Mouse (Mus musculus) midbrain, embryonic 13.5 days (tissue): ENCODE data around the gene Pde3a. TPM values are rescaled to one million over a fixed set of nuclear protein-coding genes. Genes with fewer than 3 reads are reported as not detected.

Experiments used
- ATAC-seq: fragments of 200-750 bp; cut with Nextera tagmentation; 2 replicates; pipeline ENCODE4 v1.8.0; 2017; ENCODE audit warnings: mild to moderate bottlenecking, moderate TSS enrichment, moderate library complexity
- H3K27ac ChIP-seq: fragments of 300-500 bp; sonication (generic); 2 replicates; pipeline ENCODE4 v1.5.1; 2015; ENCODE audit warnings: inconsistent platforms, mild to moderate bottlenecking, moderate library complexity
- H3K27me3 ChIP-seq: fragments of 300-500 bp; sonication (generic); 2 replicates; pipeline ENCODE4 v1.6.1; 2015; ENCODE audit warnings: mild to moderate bottlenecking, inconsistent platforms
- H3K36me3 ChIP-seq: fragments of 300-500 bp; sonication (generic); 2 replicates; pipeline ENCODE4 v1.6.1; 2015; ENCODE audit warnings: mild to moderate bottlenecking, inconsistent platforms
- H3K4me1 ChIP-seq: fragments of 300-500 bp; sonication (generic); replicated peaks from 2 replicates; pipeline ENCODE4 v1.6.1; 2015; ENCODE audit warnings: inconsistent platforms
- H3K4me2 ChIP-seq: fragments of 300-500 bp; sonication (generic); replicated peaks from 2 replicates; pipeline ENCODE4 v1.6.1; 2015; ENCODE audit warnings: moderate library complexity, mild to moderate bottlenecking, inconsistent platforms
- H3K4me3 ChIP-seq: fragments of 300-500 bp; sonication (generic); replicated peaks from 2 replicates; pipeline ENCODE4 v1.5.1; 2015; ENCODE audit warnings: mild to moderate bottlenecking, inconsistent platforms
- H3K9ac ChIP-seq: fragments of 300-500 bp; sonication (generic); replicated peaks from 2 replicates; pipeline ENCODE4 v1.6.1; 2015; ENCODE audit warnings: mild to moderate bottlenecking, inconsistent platforms
- H3K9me3 ChIP-seq: fragments of 300-500 bp; sonication (generic); 2 replicates; pipeline ENCODE4 v1.6.1; 2016; ENCODE audit warnings: mild to moderate bottlenecking, inconsistent platforms
- WGBS: fragments of 180-500 bp; shearing (Covaris S2); methylation state at CpG from one replicate; pipeline ENCODE4 v1.1.7; 2015; 5-methylcytosine and 5-hydroxymethylcytosine counted together
- polyA plus RNA-seq: library from polyadenylated mRNA; unstranded; fragments of >200 nt; fragmentation: Nextera tagmentation; extraction: Ambion mirVana; gene quantifications from 2 replicates; pipeline ENCODE4 v1.2.1, GENCODE M21; 2015

The Pde3a gene
- polyA plus RNA-seq, 1 experiment from 2014 or later, result 1.9 TPM

GRCm38 (mm10) chr6:141335878-141336277, 86.8 kb downstream of the Pde3a start:
- ATAC-seq, result no peak
- Histone ChIP-seq H3K27ac (no peak overlapping the region), H3K9me3 (no peaks in the 10 kb centered on the region), H3K4me1 (no peaks in the 10 kb centered on the region), H3K4me3 (no peak overlapping the region), H3K9ac (no peak overlapping the region), H3K4me2 (no peak overlapping the region), H3K36me3 (no peaks in the 10 kb centered on the region), H3K27me3 (no peaks in the 10 kb centered on the region)
- 84% methylated on average over 1 of the region's 1 CpGs for WGBS

- Histone ChIP-seq H3K4me3 (no peak overlapping the region), H3K27me3 (no peaks in the 10 kb centered on the region), H3K9me3 (no peaks in the 10 kb centered on the region), H3K4me2 (no peak overlapping the region), H3K9ac (no peak overlapping the region), H3K36me3 (no peaks in the 10 kb centered on the region), H3K4me1 (no peaks in the 10 kb centered on the region), H3K27ac (no peak overlapping the region)
- no peak for ATAC-seq
- 75% methylated on average over 4 of the region's 4 CpGs for WGBS
These were observed 87.4 kb downstream of the Pde3a start for GRCm38 (mm10) chr6:141336438-141336837.

- Histone ChIP-seq H3K4me3 (no peak overlapping the region), H3K9me3 (no peaks in the 10 kb centered on the region), H3K4me2 (no peak overlapping the region), H3K27ac (no peak overlapping the region), H3K27me3 (no peaks in the 10 kb centered on the region), H3K4me1 (no peaks in the 10 kb centered on the region), H3K9ac (no peak overlapping the region), H3K36me3 (no peaks in the 10 kb centered on the region)
- ATAC-seq, result no peak
- 57% methylated on average over 8 of the region's 8 CpGs for WGBS
These were observed 88.6 kb downstream of the Pde3a start for GRCm38 (mm10) chr6:141337673-141338072.

- ATAC-seq, result no peak
These were observed 92.3 kb downstream of the Pde3a start for GRCm38 (mm10) chr6:141341385-141341784.

GRCm38 (mm10) chr6:141347870-141348269, 98.8 kb downstream of the Pde3a start:
- no peak overlapping the region for H3K9ac ChIP-seq
- no peaks in the 10 kb centered on the region for H3K36me3 ChIP-seq
- H3K4me3 ChIP-seq, result no peak overlapping the region
- WGBS, result 85% methylated on average over 4 of the region's 4 CpGs
- no peak overlapping the region for H3K4me2 ChIP-seq
- no peak for ATAC-seq
- H3K27me3 ChIP-seq, result no peaks in the 10 kb centered on the region
- H3K4me1 ChIP-seq, result no peaks in the 10 kb centered on the region
- H3K9me3 ChIP-seq, result no peaks in the 10 kb centered on the region
- no peak overlapping the region for H3K27ac ChIP-seq

More at GRCm38 (mm10) chr6:141341385-141341784, 92.3 kb downstream of the Pde3a start:
- no peak overlapping the region for H3K27ac ChIP-seq
- WGBS, result 77% methylated on average over 2 of the region's 2 CpGs
- no peak overlapping the region for H3K9ac ChIP-seq
- no peak overlapping the region for H3K4me2 ChIP-seq
- H3K4me3 ChIP-seq, result no peak overlapping the region
- H3K27me3 ChIP-seq, result no peaks in the 10 kb centered on the region
- no peaks in the 10 kb centered on the region for H3K9me3 ChIP-seq
- H3K36me3 ChIP-seq, result no peaks in the 10 kb centered on the region
- H3K4me1 ChIP-seq, result no peaks in the 10 kb centered on the region

- no peaks in the 10 kb centered on the region for H3K36me3 ChIP-seq
- no peak overlapping the region for H3K9ac ChIP-seq
- H3K4me1 ChIP-seq, result no peaks in the 10 kb centered on the region
- H3K4me2 ChIP-seq, result no peak overlapping the region
- no peak overlapping the region for H3K4me3 ChIP-seq
- H3K27me3 ChIP-seq, result no peaks in the 10 kb centered on the region
- H3K9me3 ChIP-seq, result no peaks in the 10 kb centered on the region
- ATAC-seq, result no peak
- no peak overlapping the region for H3K27ac ChIP-seq
- 88% methylated on average over 9 of the region's 9 CpGs for WGBS
These were observed 99.5 kb downstream of the Pde3a start for GRCm38 (mm10) chr6:141348542-141348941.

GRCm38 (mm10) chr6:141350261-141350660, 101.2 kb downstream of the Pde3a start:
- H3K36me3 ChIP-seq, result no peaks in the 10 kb centered on the region
- H3K4me1 ChIP-seq, result no peaks in the 10 kb centered on the region
- ATAC-seq, result no peak
- H3K4me3 ChIP-seq, result no peak overlapping the region
- H3K9me3 ChIP-seq, result no peaks in the 10 kb centered on the region
- 93% methylated on average over 5 of the region's 5 CpGs for WGBS
- H3K4me2 ChIP-seq, result no peak overlapping the region
- no peaks in the 10 kb centered on the region for H3K27me3 ChIP-seq
- H3K27ac ChIP-seq, result no peak overlapping the region
- no peak overlapping the region for H3K9ac ChIP-seq

- ATAC-seq, result no peak
- Histone ChIP-seq H3K9ac (no peak overlapping the region), H3K27me3 (no peaks in the 10 kb centered on the region), H3K9me3 (no peaks in the 10 kb centered on the region), H3K27ac (no peak overlapping the region), H3K4me1 (no peaks in the 10 kb centered on the region), H3K4me3 (no peak overlapping the region), H3K4me2 (no peak overlapping the region), H3K36me3 (no peaks in the 10 kb centered on the region)
- WGBS, result 67% methylated on average over 6 of the region's 6 CpGs
These were observed 103.2 kb downstream of the Pde3a start for GRCm38 (mm10) chr6:141352277-141352676.

GRCm38 (mm10) chr6:141363664-141364063, 114.6 kb downstream of the Pde3a start:
- Histone ChIP-seq H3K36me3 (no peaks in the 10 kb centered on the region), H3K4me2 (no peak overlapping the region), H3K27me3 (no peaks in the 10 kb centered on the region), H3K4me1 (no peaks in the 10 kb centered on the region), H3K9ac (no peak overlapping the region), H3K9me3 (no peaks in the 10 kb centered on the region), H3K27ac (no peak overlapping the region), H3K4me3 (no peak overlapping the region)
- ATAC-seq, result no peak
- 96% methylated on average over 3 of the region's 3 CpGs for WGBS

GRCm38 (mm10) chr6:141367037-141367436, 118.0 kb downstream of the Pde3a start:
- Histone ChIP-seq H3K27me3 (no peaks in the 10 kb centered on the region), H3K9me3 (no peaks in the 10 kb centered on the region), H3K9ac (no peak overlapping the region), H3K36me3 (no peaks in the 10 kb centered on the region), H3K4me3 (no peak overlapping the region), H3K27ac (no peak overlapping the region; the same call in 1 of the 2 replicates), H3K4me1 (no peaks in the 10 kb centered on the region), H3K4me2 (no peak overlapping the region)
- no peak for ATAC-seq
- WGBS, result 69% methylated on average over 5 of the region's 5 CpGs

GRCm38 (mm10) chr6:141372697-141373096, 123.6 kb downstream of the Pde3a start:
- 54% methylated on average over 2 of the region's 2 CpGs for WGBS
- Histone ChIP-seq H3K27ac (no peak overlapping the region), H3K9ac (no peak overlapping the region), H3K36me3 (no peaks in the 10 kb centered on the region), H3K9me3 (no peaks in the 10 kb centered on the region), H3K27me3 (no peaks in the 10 kb centered on the region), H3K4me1 (no peaks in the 10 kb centered on the region), H3K4me2 (no peak overlapping the region), H3K4me3 (no peak overlapping the region)
- no peak; the same call in 1 of the 2 replicates for ATAC-seq

- H3K36me3 ChIP-seq, result no peaks in the 10 kb centered on the region
- H3K4me2 ChIP-seq, result no peak overlapping the region
- no peaks in the 10 kb centered on the region for H3K27me3 ChIP-seq
- H3K27ac ChIP-seq, result no peak overlapping the region
- WGBS, result 77% methylated on average over 2 of the region's 2 CpGs
- no peak overlapping the region for H3K4me3 ChIP-seq
- no peaks in the 10 kb centered on the region for H3K9me3 ChIP-seq
- no peak overlapping the region for H3K9ac ChIP-seq
- no peak for ATAC-seq
- H3K4me1 ChIP-seq, result no peaks in the 10 kb centered on the region
These were observed 125.5 kb downstream of the Pde3a start for GRCm38 (mm10) chr6:141374469-141375057.

- Histone ChIP-seq H3K4me3 (no peak overlapping the region), H3K9ac (no peak overlapping the region), H3K27ac (no peak overlapping the region), H3K9me3 (no peaks in the 10 kb centered on the region), H3K4me1 (no peaks in the 10 kb centered on the region), H3K36me3 (no peaks in the 10 kb centered on the region), H3K27me3 (no peaks in the 10 kb centered on the region), H3K4me2 (no peak overlapping the region)
- no peak for ATAC-seq
- WGBS, result 70% methylated on average over 4 of the region's 4 CpGs
These were observed 126.1 kb downstream of the Pde3a start for GRCm38 (mm10) chr6:141375155-141375554.
